ENCODE assay signal across 22 mouse cellular contexts in the genomic region with DNA sequence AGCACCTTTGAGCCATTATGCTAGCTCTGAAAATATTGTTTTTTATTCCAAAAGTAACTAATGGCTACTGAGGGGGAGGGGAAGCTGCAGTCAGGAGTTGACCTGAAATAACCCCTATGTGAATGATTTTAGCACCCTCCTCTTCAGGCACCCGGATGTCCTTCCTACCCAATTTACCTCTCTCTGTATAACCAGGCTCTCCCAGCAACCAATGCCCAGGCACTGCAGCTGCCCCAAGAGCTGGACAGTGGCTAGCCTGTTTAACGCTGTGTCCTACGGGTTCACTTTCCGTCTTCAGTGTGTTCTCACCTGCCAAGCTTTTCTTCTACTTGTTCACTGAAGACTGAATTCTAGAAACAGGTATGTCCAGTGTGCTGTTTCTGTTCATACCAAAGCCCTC. TPM values are rescaled to one million over a fixed set of nuclear protein-coding genes. Genes with fewer than 3 reads are reported as not detected.
DNase-seq lines count a peak whose midpoint lies in the region; ATAC-seq and TF ChIP-seq lines count a peak whose summit lies in the region.
"Had no signal": no experiment of that assay in that cellular context is flagged by ENCODE, and none has a peak within 500 bp of the region (broad histone marks: within the 10 kb centered on the region; RNA-seq: fewer than 3 reads in every experiment).

No protein-coding gene starts in this region.

- no peak overlapping the region; the same call in 1 of the 2 replicates for H3K9ac ChIP-seq in liver, adult 2 months (ENCODE audit: low read depth, low read length)
- peak overlapping the region; percentile 21; the same call in 1 of the 2 replicates for H3K9ac ChIP-seq in MEL (ENCODE audit: control insufficient read depth, low read depth, low read length, poor library complexity, severe bottlenecking)
- H3K9ac ChIP-seq: embryonic facial prominence, embryonic 12.5 days; forebrain, embryonic 13.5 days; forebrain, embryonic 15.5 days; forebrain, postnatal 0 days had no signal

- H3K36me3 ChIP-seq in liver, adult 2 months (ENCODE audit: control insufficient read depth, insufficient read depth, low read length) = no peaks in the 10 kb centered on the region
- H3K36me3 ChIP-seq in MEL (ENCODE audit: control insufficient read depth in 1 of 2, insufficient read depth in 2 of 2, low read length in 2 of 2) (peaks cover 0 to 54% of the 10 kb centered on the region in 2 experiments; a peak in 2 of 4 replicates), macrophage (ENCODE audit: inconsistent target) (peaks cover 14% of the 10 kb centered on the region; the same call in 1 of the 2 replicates)
- H3K36me3 ChIP-seq: embryonic facial prominence, embryonic 10.5 days; embryonic facial prominence, embryonic 12.5 days; forebrain, embryonic 15.5 days; G1E had no signal

- TF ChIP-seq EP300 in MEL (IDR thresholded peaks at IDR 0.05; ENCODE audit: low read depth in 1 of 2, low read length in 2 of 2) = no peak

- TF ChIP-seq RAD21 in MEL (IDR thresholded peaks at IDR 0.05; ENCODE audit: low read depth, low read length) = no peak

- DNase-seq in liver, adult 2 months (ENCODE audit: extremely low read depth, low read depth, low spot score) = peak; percentile 59
- no peak for DNase-seq in liver
- DNase-seq in MEL (ENCODE audit: low read depth, low spot score) = no peak
- no peak for DNase-seq in cerebellum, postnatal 4 days (ENCODE audit: low spot score in 2 of 2)
- DNase-seq: adrenal gland, adult 2 months; adrenal gland, postnatal 10 days; adrenal gland, postnatal 25 days; cerebellum, adult 11 months; cerebellum, adult 18-20 months; cerebellum, adult 8-10 months; cerebellum, adult 9-11 months; cerebellum, postnatal 14 days; cerebellum, postnatal 36 days; forebrain, postnatal 0 days had no signal

- H3K4me1 ChIP-seq in liver, adult 2 months (ENCODE audit: control insufficient read depth, insufficient read depth, low read length) = peaks cover 63% of the 10 kb centered on the region
- peaks cover 40 to 60% of the 10 kb centered on the region in 2 experiments for H3K4me1 ChIP-seq in MEL (ENCODE audit: control insufficient read depth in 1 of 2, insufficient read depth in 2 of 2, low read length in 2 of 2)

- WGBS in liver, adult 2 months = 32% methylated on average over 4 of the region's 4 CpGs
- WGBS in macrophage (ENCODE audit: missing documents) = 80% methylated on average over 4 of the region's 4 CpGs

- no peak for ATAC-seq in monocyte, adult 5-6 weeks (replicated peaks; ENCODE audit: insufficient number of reproducible peaks, low FRiP score, low TSS enrichment, poor library complexity, severe bottlenecking)
- ATAC-seq: forebrain, embryonic 13.5 days; forebrain, embryonic 15.5 days; forebrain, postnatal 0 days had no signal

- no peaks in the 10 kb centered on the region for H3K27me3 ChIP-seq in liver, adult 2 months (ENCODE audit: control insufficient read depth, insufficient read depth, low read length)
- no peaks in the 10 kb centered on the region for H3K27me3 ChIP-seq in MEL (ENCODE audit: control insufficient read depth in 1 of 2, insufficient read depth in 2 of 2, low read length in 2 of 2)
- H3K27me3 ChIP-seq: CH12.LX; embryonic facial prominence, embryonic 12.5 days; forebrain, embryonic 13.5 days; forebrain, embryonic 15.5 days had no signal

- no peak for TF ChIP-seq POLR2A in liver, adult 2 months (IDR thresholded peaks at IDR 0.05; ENCODE audit: extremely low read depth, insufficient read depth, low read length)
- TF ChIP-seq POLR2A in MEL (IDR thresholded peaks at IDR 0.05; ENCODE audit: control insufficient read depth in 1 of 2, insufficient read depth in 1 of 2, low read depth in 1 of 2, low read length in 2 of 2, poor library complexity in 1 of 2) = no peak

- H3K27ac ChIP-seq in liver, adult 2 months (replicated peaks; ENCODE audit: insufficient read depth, low read depth, low read length) = peak overlapping the region; percentile 45
- H3K27ac ChIP-seq in MEL (ENCODE audit: control insufficient read depth, low read depth, low read length) = peak overlapping the region; percentile 88
- H3K27ac ChIP-seq in macrophage = peak overlapping the region; percentile 42; the same call in 1 of the 2 replicates
- H3K27ac ChIP-seq: embryonic facial prominence, embryonic 10.5 days; embryonic facial prominence, embryonic 12.5 days; forebrain, embryonic 13.5 days; forebrain, embryonic 15.5 days had no signal

- no peak overlapping the region for H3K4me3 ChIP-seq in liver, adult 2 months (ENCODE audit: insufficient read depth, low read depth, low read length)
- H3K4me3 ChIP-seq in MEL (ENCODE audit: control insufficient read depth in 1 of 2, insufficient read depth in 1 of 2, low read depth in 2 of 2, low read length in 2 of 2) (no peak overlapping the region), macrophage (ENCODE audit: inconsistent target) (no peak overlapping the region)
- H3K4me3 ChIP-seq: embryonic facial prominence, embryonic 10.5 days; embryonic facial prominence, embryonic 12.5 days; forebrain, embryonic 13.5 days; forebrain, embryonic 15.5 days had no signal

- TF ChIP-seq CTCF in liver, adult 2 months (IDR thresholded peaks at IDR 0.05; ENCODE audit: low read depth, low read length) = no peak
- no peak for TF ChIP-seq CTCF in MEL (IDR thresholded peaks at IDR 0.05 in 2 of 3, conservative IDR thresholded peaks at IDR 0.05 in 1 of 3; ENCODE audit: control insufficient read depth in 1 of 3, insufficient read depth in 1 of 3, low read depth in 2 of 3, low read length in 3 of 3, poor library complexity in 1 of 3, severe bottlenecking in 1 of 3)

- no peaks in the 10 kb centered on the region for H3K9me3 ChIP-seq in MEL (replicated peaks; ENCODE audit: insufficient read depth, low read length)
- H3K9me3 ChIP-seq: embryonic facial prominence, embryonic 10.5 days; embryonic facial prominence, embryonic 12.5 days; forebrain, embryonic 13.5 days; forebrain, embryonic 15.5 days; G1E had no signal

- H3K79me2 ChIP-seq in liver, adult 2 months (ENCODE audit: control insufficient read depth, insufficient read depth, low read length) = peaks cover 50% of the 10 kb centered on the region; the same call in 1 of the 2 replicates
- no peaks in the 10 kb centered on the region; the same call in 1 of the 2 replicates for H3K79me2 ChIP-seq in MEL (ENCODE audit: control insufficient read depth, insufficient read depth, low read length, poor library complexity)
- H3K79me2 ChIP-seq in macrophage (ENCODE audit: inconsistent target) = peaks cover 100% of the 10 kb centered on the region

TF ChIP-seq in MEL, 35 proteins besides CTCF, POLR2A, EP300 and RAD21:
- TF ChIP-seq HCFC1 (IDR thresholded peaks at IDR 0.05; ENCODE audit: low read depth, low read length) (no peak), SIN3A (IDR thresholded peaks at IDR 0.05; ENCODE audit: low read length) (no peak), MAX (IDR thresholded peaks at IDR 0.05; ENCODE audit: low read length) (no peak), ZNF384 (IDR thresholded peaks at IDR 0.05; ENCODE audit: low read depth, low read length) (no peak), ZKSCAN1 (IDR thresholded peaks at IDR 0.05; ENCODE audit: low read depth, low read length) (no peak), MAFK (IDR thresholded peaks at IDR 0.05; ENCODE audit: borderline replicate concordance, low read depth, low read length) (no peak), MAZ (IDR thresholded peaks at IDR 0.05; ENCODE audit: low read depth, low read length) (no peak), MEF2A (IDR thresholded peaks at IDR 0.05; ENCODE audit: extremely low read depth, insufficient replicate concordance, low read depth, low read length, poor library complexity, severe bottlenecking) (no peak), KAT2A (conservative IDR thresholded peaks at IDR 0.05; ENCODE audit: low read depth, low read length) (no peak), RCOR1 (IDR thresholded peaks at IDR 0.05; ENCODE audit: low read depth, low read length) (no peak), USF2 (IDR thresholded peaks at IDR 0.05; ENCODE audit: borderline replicate concordance in 1 of 2, insufficient read depth in 1 of 2, low read depth in 1 of 2, low read length in 2 of 2) (no peak), JUND (IDR thresholded peaks at IDR 0.05; ENCODE audit: low read depth, low read length) (no peak), GATA1 (IDR thresholded peaks at IDR 0.05; ENCODE audit: low read depth, low read length) (no peak; the same call in 1 of the 2 replicates), BHLHE40 (IDR thresholded peaks at IDR 0.05; ENCODE audit: borderline replicate concordance, low read depth, low read length) (no peak), ETS1 (IDR thresholded peaks at IDR 0.05; ENCODE audit: low read depth, low read length) (no peak), ZC3H11A (IDR thresholded peaks at IDR 0.05; ENCODE audit: low read depth, low read length) (no peak)
TF ChIP-seq in MEL: peak in this region for 0.

RNA-seq across cellular contexts. Expression of gene B4galt5, which starts 14.7 kb away (rescaled TPM):
- total RNA-seq in liver, adult 2 months (2014; rRNA removed) = 8.1 and 17.7 TPM in 2 replicates
- 14.9 and 15.7 TPM in 2 replicates for polyA plus RNA-seq in liver, adult 2 months (2012; rRNA removed)
- 4.6 TPM in 2 replicates for total RNA-seq in MEL (2012; rRNA removed)
- polyA plus RNA-seq in MEL (2012; ENCODE audit: insufficient read depth in 1 of 2, insufficient read length in 2 of 2, low read depth in 1 of 2, low replicate concordance in 2 of 2, missing spikeins in 1 of 2) (10 to 100 TPM in 1 of 2 experiments, 1 to 10 TPM in 1; 6.5 to 34.4 TPM), macrophage (2018) (64.6 to 115 TPM (median 81.1 TPM) in 3 replicates)
- total RNA-seq in macrophage (2018; cell fraction: chromatin; rRNA removed) = 100 to 1,000 TPM; 105 to 608 (median 250) TPM
- 100 to 1,000 TPM in 24 of 26 experiments, 10 to 100 TPM in 2; 82.2 to 467 (median 135) TPM for total RNA-seq in macrophage (2018; cell fraction: cytosol; rRNA removed)
- total RNA-seq in macrophage (2018; cell fraction: nucleus; rRNA removed) = 100 to 1,000 TPM; 170 to 581 (median 315) TPM
- 107 to 198 TPM (median 140 TPM) in 3 replicates for total RNA-seq in monocyte, adult 5-6 weeks (2017)
